Mouse (Mus musculus) left cerebral cortex, postnatal 25 days (tissue): ENCODE results near the gene Gm49369. TPM values are rescaled to one million over a fixed set of nuclear protein-coding genes. Genes with fewer than 3 reads are reported as not detected.
A peak's percentile ranks its signal among the peaks of the same experiment; 100 is the strongest.
"Not testable (repeated sequence)": the region's sequence is repeated elsewhere in the genome, so short reads cannot be mapped to it uniquely, and the experiment has no call there.

Experiments
- DNase-seq, 2 experiments: peaks; one replicate each; pipeline ENCODE4 v3.0.0; 2022; ENCODE audit warnings: low spot score in 2 of 2, mixed read lengths in 1 of 2
- intact Hi-C: fragments of 180-260 bp; cut with DNase I; formaldehyde crosslinking; loops from one replicate; pipeline ENCODE4 v1.15.1; 2025
- total RNA-seq, 2 experiments: library from RNA; stranded (reverse); gene quantifications; 2 replicates each; pipeline ENCODE4 v1.2.3; 2021

The Gm49369 gene
- total RNA-seq, 2 experiments from 2014 or later, result 0.57 to 6.8 TPM

GRCm38 (mm10) chr7:142341564-142342246 lies 40.8 kb downstream of the Gm49369 start:
- intact Hi-C loops, result no loop called here
- no peak for DNase-seq

GRCm38 (mm10) chr7:142340269-142340970 lies 42.0 kb downstream of the Gm49369 start:
- DNase-seq, result peak in 1 of 2 experiments; percentile 34
- intact Hi-C loops, result no loop called here

GRCm38 (mm10) chr7:142335151-142335550 lies 47.3 kb downstream of the Gm49369 start:
- DNase-seq, result no peak
- intact Hi-C loops, result loop anchor here (2.0 kb wide), 1 partner anchor 246 kb away; no protein-coding TSS in a partner anchor

- intact Hi-C loops, result loop anchor here (1.0 to 5.0 kb wide), 4 partner anchors 101 to 343 kb away; partner anchors contain the start of gene Tnnt3
- peak; percentile 89 for DNase-seq
Observed at GRCm38 (mm10) chr7:142334246-142334645, 48.2 kb downstream of the Gm49369 start.

- DNase-seq, result not testable (repeated sequence)
- intact Hi-C loops, result loop anchor here (5.0 kb wide), 2 partner anchors 165 to 345 kb away; partner anchors contain the start of gene Tnnt3
Observed at GRCm38 (mm10) chr7:142332741-142333140, 49.7 kb downstream of the Gm49369 start.

- no peak for DNase-seq
- intact Hi-C loops, result loop anchor here (5.0 kb wide), 2 partner anchors 166 to 346 kb away; partner anchors contain the start of gene Tnnt3
Observed at GRCm38 (mm10) chr7:142331281-142331680, 51.2 kb downstream of the Gm49369 start.

- intact Hi-C loops, result loop anchor here (5.0 kb wide), 2 partner anchors 167 to 347 kb away; partner anchors contain the start of gene Tnnt3
- DNase-seq, result no peak
Observed at GRCm38 (mm10) chr7:142330271-142330724, 52.2 kb downstream of the Gm49369 start.

- intact Hi-C loops, result no loop called here
- DNase-seq, result no peak
Observed at GRCm38 (mm10) chr7:142328507-142328906, 54.0 kb downstream of the Gm49369 start.

- intact Hi-C loops, result no loop called here
- DNase-seq, result no peak
Observed at GRCm38 (mm10) chr7:142326714-142327445, 55.6 kb downstream of the Gm49369 start.

GRCm38 (mm10) chr7:142323396-142324117 lies 58.9 kb downstream of the Gm49369 start:
- intact Hi-C loops, result no loop called here
- peak in 1 of 2 experiments; percentile 20 for DNase-seq

- intact Hi-C loops, result no loop called here
Observed at GRCm38 (mm10) chr7:142322641-142323040, 59.8 kb downstream of the Gm49369 start.

GRCm38 (mm10) chr7:142321637-142322306 lies 60.7 kb downstream of the Gm49369 start:
- intact Hi-C loops, DNase-seq: not testable (repeated sequence)

More at GRCm38 (mm10) chr7:142322641-142323040, 59.8 kb downstream of the Gm49369 start:
- no peak for DNase-seq

Other genes with a start within 250 kb of the Gm49369 start
- gene Gm39115, start 246.6 kb downstream of the Gm49369 start, total RNA-seq, result not detected
- gene Gm45337, start 238.1 kb downstream of the Gm49369 start, total RNA-seq, result not detected
- not detected for gene Gm29735, start 225.6 kb downstream of the Gm49369 start, total RNA-seq
- not detected for gene Gm4553, start 216.9 kb downstream of the Gm49369 start, total RNA-seq
- not detected for gene Krtap5-2, start 206.7 kb downstream of the Gm49369 start, total RNA-seq
- not detected for gene Gm10153, start 192.3 kb downstream of the Gm49369 start, total RNA-seq
- not detected for gene Krtap5-3, start 181.3 kb downstream of the Gm49369 start, total RNA-seq
- gene Gm7579, start 170.8 kb downstream of the Gm49369 start, total RNA-seq, result not detected
- gene Krtap5-5, start 152.7 kb downstream of the Gm49369 start, total RNA-seq, result not detected
- not detected for gene Gm40460, start 141.6 kb downstream of the Gm49369 start, total RNA-seq
- not detected for gene Gm2431, start 124.3 kb downstream of the Gm49369 start, total RNA-seq
- gene Gm4559, start 108.3 kb downstream of the Gm49369 start, total RNA-seq, result not detected
- gene Krtap5-1, start 85.5 kb downstream of the Gm49369 start, total RNA-seq, result not detected
- gene Krtap5-4, start 79.1 kb downstream of the Gm49369 start, total RNA-seq, result not detected
- 10 to 100 TPM; 26.4 to 28.8 TPM for gene Ifitm10, start 8.9 kb downstream of the Gm49369 start, total RNA-seq
- 100 to 1,000 TPM; 318 to 337 TPM for gene Ctsd, start 5.4 kb upstream of the Gm49369 start, total RNA-seq
- gene Syt8, start 52.2 kb upstream of the Gm49369 start, total RNA-seq, result not detected
- not detected for gene Tnni2, start 59.1 kb upstream of the Gm49369 start, total RNA-seq
- gene Lsp1, start 78.1 kb upstream of the Gm49369 start, total RNA-seq, result 1 to 10 TPM; 5.2 to 5.4 TPM
- gene Tnnt3, start 116.2 kb upstream of the Gm49369 start, total RNA-seq, result not detected
- gene Mrpl23, start 150.0 kb upstream of the Gm49369 start, total RNA-seq, result 1 to 10 TPM; 3.3 to 6.9 TPM